Mouse (Mus musculus) stomach, postnatal 0 days (tissue): ENCODE results near the gene Rfc4. TPM values are rescaled to one million over a fixed set of nuclear protein-coding genes. Genes with fewer than 3 reads are reported as not detected.
A peak's percentile ranks its signal among the peaks of the same experiment; 100 is the strongest.

Source experiments
- ATAC-seq: fragments of 200-750 bp; cut with Nextera tagmentation; 2 replicates; pipeline ENCODE4 v1.8.0; 2017; ENCODE audit not compliant: low FRiP score, low TSS enrichment
- DNase-seq: peaks from one replicate; pipeline ENCODE4 v3.0.0-alpha.2; 2016; ENCODE audit warnings: low spot score
- H3K27ac ChIP-seq: fragments of 300-500 bp; sonication (generic); replicated peaks from 2 replicates; pipeline ENCODE4 v1.5.1; 2014; ENCODE audit warnings: mild to moderate bottlenecking, control low read depth
- H3K27me3 ChIP-seq: fragments of 300-500 bp; sonication (generic); 2 replicates; pipeline ENCODE4 v1.6.1; 2014; ENCODE audit warnings: low read length; ENCODE audit not compliant: control insufficient read depth, insufficient read depth
- H3K36me3 ChIP-seq: fragments of 300-500 bp; sonication (generic); 2 replicates; pipeline ENCODE4 v1.6.1; 2014; ENCODE audit warnings: low read length, mixed read lengths; ENCODE audit not compliant: control insufficient read depth, insufficient read depth
- H3K4me1 ChIP-seq: fragments of 300-500 bp; sonication (generic); replicated peaks from 2 replicates; pipeline ENCODE4 v1.6.1; 2014; ENCODE audit warnings: antibody characterized with exemption; ENCODE audit not compliant: control insufficient read depth, insufficient read depth
- H3K4me2 ChIP-seq: fragments of 300-500 bp; sonication (generic); replicated peaks from 2 replicates; pipeline ENCODE4 v1.6.1; 2014; ENCODE audit warnings: low read depth, mild to moderate bottlenecking, control low read depth, moderate library complexity
- H3K4me3 ChIP-seq: fragments of 300-500 bp; sonication (generic); 2 replicates; pipeline ENCODE4 v1.5.1; 2014; ENCODE audit warnings: low read depth, low read length, control low read depth
- H3K9ac ChIP-seq: fragments of 300-500 bp; sonication (generic); 2 replicates; pipeline ENCODE4 v1.6.1; 2014; ENCODE audit warnings: mild to moderate bottlenecking, low read length, control low read depth, mixed read lengths
- H3K9me3 ChIP-seq: fragments of 300-500 bp; sonication (generic); 2 replicates; pipeline ENCODE4 v1.6.1; 2016; ENCODE audit warnings: low read length; ENCODE audit not compliant: control insufficient read depth
- CTCF ChIP-seq: IDR thresholded peaks from 2 replicates; pipeline ENCODE4 v1.5.1; 2016; ENCODE audit warnings: antibody characterized with exemption, low read depth, mild to moderate bottlenecking, moderate library complexity
- EP300 ChIP-seq: optimal IDR thresholded peaks from 2 replicates; pipeline ENCODE3; 2016; ENCODE audit warnings: antibody characterized with exemption
- WGBS: fragments of 180-500 bp; shearing (Covaris S2); extraction: QIAGEN DNeasy Blood & Tissue Kit; methylation state at CpG from one replicate; pipeline ENCODE4 v1.1.7; 2014; 5-methylcytosine and 5-hydroxymethylcytosine counted together
- polyA plus RNA-seq: library from polyadenylated mRNA; unstranded; fragments of >200 nt; fragmentation: Nextera tagmentation; extraction: Ambion mirVana; gene quantifications from 2 replicates; pipeline ENCODE4 v1.2.1, GENCODE M21; 2015

The Rfc4 gene
- polyA plus RNA-seq: 35.9 and 38.0 TPM in 2 replicates

GRCm38 (mm10) chr16:23127673-23128375 is at the start of gene Rfc4:
TSS of gene Rfc4 (minus strand) at chr16:23127737.
- ATAC-seq: peak; percentile 94

GRCm38 (mm10) chr16:23175956-23176355 is 48.4 kb upstream of the Rfc4 start:
- no peaks in the 10 kb centered on the region for H3K27me3 ChIP-seq
- no peaks in the 10 kb centered on the region for H3K36me3 ChIP-seq
- 49% methylated on average over 3 of the region's 3 CpGs for WGBS
- H3K9ac ChIP-seq: no peak overlapping the region
- TF ChIP-seq EP300: no peak
- no peak for TF ChIP-seq CTCF
- H3K4me2 ChIP-seq: no peak overlapping the region
- ATAC-seq: no peak
- no peak overlapping the region for H3K4me3 ChIP-seq
- H3K4me1 ChIP-seq: no peaks in the 10 kb centered on the region
- H3K9me3 ChIP-seq: no peaks in the 10 kb centered on the region
- no peak for DNase-seq
- H3K27ac ChIP-seq: no peak overlapping the region

More at GRCm38 (mm10) chr16:23127673-23128375, at the start of gene Rfc4:
- Histone ChIP-seq H3K4me2 (peak within 1 kb of the TSS; percentile 89), H3K27me3 (no peaks in the 10 kb centered on the region), H3K9me3 (no peaks in the 10 kb centered on the region), H3K36me3 (0 out of 2 replicates have a peak, but pooled peaks cover 3% of the 10 kb centered on the region), H3K27ac (peak within 1 kb of the TSS; percentile 99), H3K9ac (peak within 1 kb of the TSS; percentile 89), H3K4me3 (peak within 1 kb of the TSS; percentile 81), H3K4me1 (no peaks in the 10 kb centered on the region)
- DNase-seq: peak; percentile 91
- TF ChIP-seq CTCF (peak; percentile 67), EP300 (no peak)
- WGBS: under 1% methylated on average over 51 of the region's 51 CpGs

GRCm38 (mm10) chr16:23174855-23175254 is 47.3 kb upstream of the Rfc4 start:
- no peak for ATAC-seq
- no peak overlapping the region for H3K4me3 ChIP-seq
- no peak overlapping the region for H3K9ac ChIP-seq
- DNase-seq: no peak
- no peak overlapping the region for H3K27ac ChIP-seq
- no peaks in the 10 kb centered on the region for H3K36me3 ChIP-seq
- WGBS: 83% methylated on average over 5 of the region's 5 CpGs
- no peaks in the 10 kb centered on the region for H3K4me1 ChIP-seq
- no peaks in the 10 kb centered on the region for H3K27me3 ChIP-seq
- no peak overlapping the region for H3K4me2 ChIP-seq
- TF ChIP-seq EP300 (no peak), CTCF (no peak)
- no peaks in the 10 kb centered on the region for H3K9me3 ChIP-seq

- Histone ChIP-seq H3K36me3 (no peaks in the 10 kb centered on the region), H3K27ac (no peak overlapping the region), H3K27me3 (no peaks in the 10 kb centered on the region), H3K4me3 (no peak overlapping the region), H3K9me3 (no peaks in the 10 kb centered on the region), H3K4me2 (no peak overlapping the region), H3K4me1 (no peaks in the 10 kb centered on the region), H3K9ac (no peak overlapping the region)
- TF ChIP-seq EP300 (no peak), CTCF (no peak)
- ATAC-seq: peak; percentile 53; the same call in 1 of the 2 replicates
- DNase-seq: no peak
- 78% methylated on average over 5 of the region's 5 CpGs for WGBS
These were observed 46.4 kb upstream of the Rfc4 start for GRCm38 (mm10) chr16:23173904-23174303.

GRCm38 (mm10) chr16:23170813-23171212 is 43.3 kb upstream of the Rfc4 start:
- no peak for ATAC-seq

GRCm38 (mm10) chr16:23167079-23167478 is 39.5 kb upstream of the Rfc4 start:
- 37% methylated on average over 5 of the region's 5 CpGs for WGBS
- 0 out of 2 replicates have a peak, but pooled peaks have one; percentile 56 for ATAC-seq
- TF ChIP-seq EP300 (no peak), CTCF (no peak)
- Histone ChIP-seq H3K36me3 (no peaks in the 10 kb centered on the region), H3K27ac (no peak overlapping the region), H3K4me3 (no peak overlapping the region), H3K27me3 (no peaks in the 10 kb centered on the region), H3K4me2 (no peak overlapping the region), H3K9ac (no peak overlapping the region), H3K4me1 (no peaks in the 10 kb centered on the region), H3K9me3 (no peaks in the 10 kb centered on the region)
- no peak for DNase-seq

More at GRCm38 (mm10) chr16:23170813-23171212, 43.3 kb upstream of the Rfc4 start:
- no peak for DNase-seq
- 93% methylated on average over 3 of the region's 3 CpGs for WGBS
- H3K4me2 ChIP-seq: no peak overlapping the region
- no peaks in the 10 kb centered on the region for H3K4me1 ChIP-seq
- H3K27ac ChIP-seq: no peak overlapping the region
- no peaks in the 10 kb centered on the region for H3K9me3 ChIP-seq
- H3K9ac ChIP-seq: no peak overlapping the region
- no peak for TF ChIP-seq EP300
- TF ChIP-seq CTCF: no peak
- no peaks in the 10 kb centered on the region for H3K36me3 ChIP-seq
- H3K27me3 ChIP-seq: no peaks in the 10 kb centered on the region
- no peak overlapping the region for H3K4me3 ChIP-seq
